Mouse (Mus musculus): ENCODE measurements at regions not wholly inside any gene's neighbourhood (a gene's known extent, or its start where the extent isn't known, plus 50 kb on each side); places are given as distances from the start of the nearest gene placed in this dataset.
"Not testable (repeated sequence)": the region's sequence is repeated elsewhere in the genome, so short reads cannot be mapped to it uniquely, and the experiment has no call there.

GRCm38 (mm10) chr4:64432097-64432496, 385.3 kb upstream of the Tnc start:
- H3K4me3 ChIP-seq (replicated peaks): no peak overlapping the region
- 93% methylated on average over 1 of the region's 1 CpGs for WGBS
- H3K27me3 ChIP-seq: no peaks in the 10 kb centered on the region
- no peak overlapping the region for H3K4me2 ChIP-seq (replicated peaks)
- no peak for ATAC-seq
- H3K36me3 ChIP-seq: no peaks in the 10 kb centered on the region
- no peak overlapping the region for H3K9ac ChIP-seq (replicated peaks)
- H3K4me1 ChIP-seq (replicated peaks): no peaks in the 10 kb centered on the region
- no peaks in the 10 kb centered on the region for H3K9me3 ChIP-seq
- H3K27ac ChIP-seq: no peak overlapping the region

DNA sequence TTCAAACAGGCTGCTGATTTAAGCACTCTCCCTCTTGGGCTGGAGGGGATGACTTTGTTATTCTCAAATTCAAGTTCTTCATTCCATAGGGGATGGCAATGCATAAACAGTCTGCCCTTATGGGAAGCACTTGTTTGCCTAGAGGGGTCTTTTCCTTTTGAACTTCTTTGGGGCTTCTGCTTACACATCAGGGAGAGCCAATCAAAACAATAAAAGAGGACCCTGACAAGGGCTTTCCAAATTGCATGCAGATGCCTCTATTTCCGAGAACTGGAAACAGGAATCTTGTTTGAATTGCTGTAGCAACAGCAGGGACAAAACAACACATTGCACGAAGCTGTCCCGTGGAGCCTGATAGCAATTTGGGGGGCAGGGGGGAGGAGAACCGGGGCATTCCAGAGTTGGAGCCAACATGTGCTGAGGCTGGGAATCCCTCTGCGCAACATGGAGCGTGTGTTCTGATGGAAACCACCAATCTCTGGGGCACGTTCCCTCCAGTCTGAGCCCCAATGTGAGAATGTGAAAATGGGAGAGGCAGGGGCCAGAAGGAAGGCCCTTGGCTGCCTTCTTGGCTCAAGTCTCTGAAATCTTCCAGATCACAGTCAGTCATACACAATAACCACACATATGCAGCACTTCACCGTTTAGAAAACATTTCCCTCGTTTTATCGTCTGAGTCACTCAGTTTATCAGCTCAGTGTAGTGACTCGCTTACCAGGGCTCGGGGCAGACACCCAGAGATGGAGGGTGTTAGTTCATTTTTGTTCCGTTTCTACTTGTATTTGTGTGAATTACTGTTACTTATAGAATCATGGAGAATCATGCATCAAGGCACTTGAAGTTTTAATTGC, 391.2 kb upstream of the Tnc start:
- 71% methylated on average over 13 of the region's 13 CpGs for WGBS
- Histone ChIP-seq H3K36me3 (no peaks in the 10 kb centered on the region), H3K9ac (replicated peaks) (no peak overlapping the region)

DNA sequence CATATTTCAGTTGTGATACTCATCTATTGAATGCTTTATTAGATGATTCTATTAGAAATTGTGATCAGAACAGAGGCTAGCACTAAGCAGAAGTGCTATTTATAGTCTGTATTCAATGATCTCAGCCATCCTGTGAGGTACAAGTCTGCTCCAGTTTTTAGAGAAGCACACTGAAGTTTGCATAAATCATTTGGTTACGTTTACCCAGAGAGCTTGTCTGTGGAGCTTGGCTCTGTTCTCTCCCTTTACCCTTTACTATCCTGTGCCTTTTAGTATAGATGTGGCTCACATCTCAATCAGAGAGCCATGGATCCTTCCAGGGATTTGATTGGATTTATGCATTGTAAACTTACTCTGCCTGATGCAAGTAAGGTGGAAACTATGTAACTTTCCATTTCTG, 404.6 kb upstream of the Tnc start:
- Histone ChIP-seq H3K9ac (replicated peaks) (no peak overlapping the region), H3K9me3 (no peaks in the 10 kb centered on the region), H3K4me3 (replicated peaks) (no peak overlapping the region), H3K4me1 (replicated peaks) (peaks cover 4% of the 10 kb centered on the region), H3K27ac (no peak overlapping the region), H3K36me3 (no peaks in the 10 kb centered on the region), H3K27me3 (no peaks in the 10 kb centered on the region), H3K4me2 (replicated peaks) (no peak overlapping the region)
- WGBS: 41% methylated on average over 1 of the region's 1 CpGs
- 0 out of 2 replicates have a peak, but pooled peaks have one; percentile 43 for ATAC-seq

More for the DNA sequence above, 391.2 kb upstream of the Tnc start:
- Histone ChIP-seq H3K9me3 (no peaks in the 10 kb centered on the region), H3K27me3 (no peaks in the 10 kb centered on the region), H3K4me1 (replicated peaks) (no peaks in the 10 kb centered on the region), H3K4me2 (replicated peaks) (no peak overlapping the region), H3K4me3 (replicated peaks) (no peak overlapping the region), H3K27ac (no peak overlapping the region)
- ATAC-seq: 0 out of 2 replicates have a peak, but pooled peaks have one; percentile 24

GRCm38 (mm10) chr4:64451946-64452345, 405.1 kb upstream of the Tnc start:
- H3K4me1 ChIP-seq (replicated peaks): peaks cover 4% of the 10 kb centered on the region
- H3K4me3 ChIP-seq (replicated peaks): no peak overlapping the region
- ATAC-seq: peak; percentile 91
- no peaks in the 10 kb centered on the region for H3K36me3 ChIP-seq
- H3K27me3 ChIP-seq: no peaks in the 10 kb centered on the region
- no peak overlapping the region for H3K9ac ChIP-seq (replicated peaks)
- H3K9me3 ChIP-seq: no peaks in the 10 kb centered on the region
- H3K4me2 ChIP-seq (replicated peaks): no peak overlapping the region
- WGBS: 9% methylated on average over 1 of the region's 1 CpGs
- no peak overlapping the region for H3K27ac ChIP-seq

- Histone ChIP-seq H3K4me2 (replicated peaks) (no peak overlapping the region), H3K9me3 (no peaks in the 10 kb centered on the region), H3K4me3 (replicated peaks) (no peak overlapping the region), H3K27ac (no peak overlapping the region), H3K36me3 (no peaks in the 10 kb centered on the region), H3K27me3 (no peaks in the 10 kb centered on the region), H3K9ac (replicated peaks) (no peak overlapping the region), H3K4me1 (replicated peaks) (no peaks in the 10 kb centered on the region)
- WGBS: 94% methylated on average over 1 of the region's 1 CpGs
- ATAC-seq: peak; percentile 37; the same call in 1 of the 2 replicates
Observed at GRCm38 (mm10) chr4:64492260-64492962, 445.6 kb upstream of the Tnc start.

DNA sequence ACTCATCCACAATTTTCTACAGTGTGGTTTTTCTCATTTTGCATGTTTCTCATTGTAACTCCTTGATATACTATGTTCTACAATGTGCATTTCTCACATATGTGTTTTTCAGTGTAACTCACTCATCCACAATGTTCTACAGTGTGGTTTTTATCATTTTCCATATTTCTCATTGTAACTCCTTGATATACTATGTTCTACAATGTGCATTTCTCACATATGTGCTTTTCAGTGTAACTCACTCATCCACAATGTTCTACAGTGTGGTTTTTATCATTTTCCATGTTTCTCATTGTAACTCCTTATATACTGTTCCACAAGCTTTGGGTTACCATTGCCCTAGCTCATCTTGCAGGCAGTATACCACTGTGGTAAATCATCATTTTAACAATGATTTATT, 450.9 kb upstream of the Tnc start:
- not testable (repeated sequence) for H3K36me3 ChIP-seq; H3K4me3 ChIP-seq (replicated peaks); H3K4me2 ChIP-seq (replicated peaks); H3K27ac ChIP-seq; H3K27me3 ChIP-seq; H3K9ac ChIP-seq (replicated peaks); H3K4me1 ChIP-seq (replicated peaks); H3K9me3 ChIP-seq
- peak; percentile 89 for ATAC-seq

GRCm38 (mm10) chr4:64500635-64501395, 454.0 kb upstream of the Tnc start:
- Histone ChIP-seq H3K4me1 (replicated peaks) (no peaks in the 10 kb centered on the region), H3K4me3 (replicated peaks) (no peak overlapping the region), H3K36me3 (no peaks in the 10 kb centered on the region), H3K9ac (replicated peaks) (no peak overlapping the region), H3K4me2 (replicated peaks) (no peak overlapping the region), H3K27me3 (no peaks in the 10 kb centered on the region), H3K9me3 (no peaks in the 10 kb centered on the region), H3K27ac (no peak overlapping the region)
- 83% methylated on average over 5 of the region's 5 CpGs for WGBS
- no peak for ATAC-seq

DNA sequence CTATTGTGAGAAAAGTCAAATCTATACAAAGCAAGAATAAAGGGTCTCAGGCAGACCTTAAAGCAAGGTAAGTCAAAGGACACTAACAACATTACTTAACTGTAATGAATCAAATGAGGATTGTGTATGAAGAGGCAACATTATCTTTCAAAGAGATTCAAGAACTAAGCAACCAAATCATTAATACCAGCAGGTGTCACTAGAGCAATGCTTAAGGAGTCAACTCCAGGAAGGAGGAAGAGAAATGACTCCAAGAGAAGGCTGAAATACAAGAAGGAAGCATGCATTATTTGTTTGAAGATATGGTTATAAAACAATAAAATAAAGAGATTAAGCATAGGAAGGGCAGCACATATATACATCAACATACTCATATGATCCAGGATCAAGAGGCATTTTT, 475.1 kb upstream of the Tnc start:
- H3K4me1 ChIP-seq (replicated peaks): no peaks in the 10 kb centered on the region
- no peak overlapping the region for H3K9ac ChIP-seq (replicated peaks)
- no peak for ATAC-seq
- H3K4me3 ChIP-seq (replicated peaks): no peak overlapping the region
- no peaks in the 10 kb centered on the region for H3K9me3 ChIP-seq
- H3K4me2 ChIP-seq (replicated peaks): no peak overlapping the region
- H3K27me3 ChIP-seq: no peaks in the 10 kb centered on the region
- H3K27ac ChIP-seq: no peak overlapping the region
- no peaks in the 10 kb centered on the region for H3K36me3 ChIP-seq

DNA sequence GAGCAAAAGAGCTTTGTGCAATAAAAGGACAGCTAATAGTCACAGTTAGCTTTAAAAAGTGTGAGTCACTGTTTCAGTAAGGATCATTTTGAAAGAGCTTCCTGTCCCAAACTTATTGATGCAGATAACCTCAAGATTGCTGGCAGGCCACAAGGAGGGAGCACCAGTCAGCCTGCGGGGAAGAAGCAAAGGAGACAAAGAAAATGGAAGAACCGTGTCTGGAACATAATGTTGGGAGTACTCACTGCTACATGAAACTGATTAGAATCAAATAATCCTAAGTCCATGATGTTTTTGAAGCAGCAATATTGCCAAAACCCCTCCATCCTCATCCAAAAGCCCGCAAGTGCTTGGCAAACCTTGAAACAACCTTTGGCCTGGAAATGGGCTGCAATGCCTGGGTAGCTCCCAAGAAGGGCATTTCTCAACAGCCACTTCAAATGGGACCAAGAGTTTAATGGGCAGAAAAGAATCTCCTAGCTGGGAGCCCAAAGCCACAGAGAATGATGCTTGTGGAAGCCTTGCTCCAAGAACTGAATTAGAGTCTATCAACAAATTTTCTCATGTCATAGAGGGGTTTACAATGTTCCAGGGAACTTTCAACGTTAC, 481.0 kb upstream of the Tnc start:
- no peak for ATAC-seq
- no peaks in the 10 kb centered on the region for H3K4me1 ChIP-seq (replicated peaks)
- no peaks in the 10 kb centered on the region for H3K36me3 ChIP-seq
- no peak overlapping the region for H3K27ac ChIP-seq
- no peak overlapping the region for H3K9ac ChIP-seq (replicated peaks)
- no peaks in the 10 kb centered on the region for H3K9me3 ChIP-seq
- H3K4me2 ChIP-seq (replicated peaks): no peak overlapping the region
- H3K27me3 ChIP-seq: no peaks in the 10 kb centered on the region
- WGBS: 85% methylated on average over 4 of the region's 4 CpGs
- no peak overlapping the region for H3K4me3 ChIP-seq (replicated peaks)

DNA sequence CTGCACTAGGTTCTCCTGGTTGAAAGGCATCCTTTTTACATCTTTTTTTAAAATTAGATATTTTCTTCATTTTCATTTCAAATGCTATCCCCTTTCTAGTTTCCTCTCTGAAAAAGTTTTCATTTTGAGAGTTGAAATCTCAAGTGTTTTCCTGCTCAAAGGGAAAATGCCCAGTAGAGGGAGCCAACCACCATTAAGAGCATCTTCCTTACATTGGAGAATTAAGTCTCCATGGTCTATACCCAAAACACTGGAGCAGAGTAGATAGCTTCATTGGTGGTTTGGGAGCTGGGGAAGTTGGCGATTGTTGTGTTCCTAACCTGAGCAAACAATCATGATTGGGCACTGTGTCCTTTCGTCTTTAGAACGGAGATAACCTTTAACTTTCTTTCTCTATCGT, 483.8 kb upstream of the Tnc start:
- no peak for ATAC-seq
- Histone ChIP-seq H3K27ac (no peak overlapping the region), H3K4me1 (replicated peaks) (no peaks in the 10 kb centered on the region), H3K36me3 (no peaks in the 10 kb centered on the region), H3K4me3 (replicated peaks) (no peak overlapping the region), H3K4me2 (replicated peaks) (no peak overlapping the region), H3K27me3 (no peaks in the 10 kb centered on the region), H3K9ac (replicated peaks) (no peak overlapping the region), H3K9me3 (no peaks in the 10 kb centered on the region)
- 74% methylated on average over 4 of the region's 4 CpGs for WGBS

DNA sequence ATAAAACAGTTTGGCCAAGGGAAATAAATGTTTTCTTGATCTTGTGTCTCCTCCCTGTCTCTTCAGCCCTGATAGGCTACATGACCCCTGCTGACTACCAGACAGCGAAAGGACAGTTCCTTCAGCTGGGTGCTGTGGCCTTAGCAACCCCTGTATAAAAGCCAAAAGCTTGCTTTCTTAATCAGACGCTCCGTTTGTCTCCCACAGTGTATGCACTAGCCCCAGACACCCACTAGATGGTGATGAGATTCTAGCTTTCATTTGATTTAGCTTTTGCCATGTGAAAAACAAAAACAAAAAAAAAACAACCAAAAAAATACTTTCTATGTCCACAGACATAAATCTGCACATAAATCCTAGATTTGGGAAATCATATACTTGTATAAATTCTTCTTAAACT, 486.2 kb upstream of the Tnc start:
- Histone ChIP-seq H3K4me2 (replicated peaks) (no peak overlapping the region), H3K9me3 (no peaks in the 10 kb centered on the region), H3K27me3 (no peaks in the 10 kb centered on the region), H3K9ac (replicated peaks) (no peak overlapping the region), H3K36me3 (no peaks in the 10 kb centered on the region), H3K4me1 (replicated peaks) (no peaks in the 10 kb centered on the region), H3K27ac (no peak overlapping the region), H3K4me3 (replicated peaks) (no peak overlapping the region)
- no peak for ATAC-seq
- 26% methylated on average over 3 of the region's 3 CpGs for WGBS
